Mouse (Mus musculus) spleen, postnatal 10 days (tissue): ENCODE results near the gene Zfp280c.

Experiments
- DNase-seq, 2 experiments: peaks; one replicate each; pipeline ENCODE4 v3.0.0; 2021 to 2022; ENCODE audit warnings: low spot score in 2 of 2

Gene Zfp280c

DNA sequence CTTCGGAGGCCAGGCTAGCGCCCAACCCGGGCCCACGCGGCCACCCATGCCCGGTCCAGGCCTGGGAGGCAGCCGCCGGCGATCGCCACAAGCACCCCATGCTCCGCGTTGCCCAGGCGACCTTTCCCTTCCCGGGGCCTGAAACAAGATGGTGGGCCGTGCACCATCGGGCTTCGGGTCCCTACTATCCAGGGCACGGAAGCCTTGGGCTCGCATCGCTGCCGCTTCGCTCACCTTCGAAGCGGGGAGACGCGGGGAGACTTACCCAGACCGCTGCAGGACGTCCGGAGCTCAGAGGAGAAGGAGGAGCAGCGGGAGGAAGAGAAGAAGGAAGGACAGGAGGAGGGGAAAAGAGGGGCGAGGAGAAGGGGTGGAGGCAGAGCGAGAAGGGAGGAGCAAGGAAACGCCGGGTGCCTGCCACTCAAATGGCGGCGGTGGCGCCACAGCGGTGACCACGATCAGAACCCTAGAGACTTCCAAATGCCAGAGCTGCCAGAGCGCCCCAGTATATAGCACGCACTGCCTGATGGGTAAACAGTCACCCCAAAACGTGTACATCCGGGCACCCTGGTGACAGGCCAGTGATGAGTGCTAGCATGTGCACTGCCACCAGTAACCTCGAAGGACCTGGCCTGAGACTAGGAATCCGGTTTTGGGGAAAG, at the start of gene Zfp280c:
TSS of gene Zfp280c (minus strand) at position 406 of the 662 bp plus-strand sequence.
- DNase-seq, result peak; percentile 47 to 75

DNA sequence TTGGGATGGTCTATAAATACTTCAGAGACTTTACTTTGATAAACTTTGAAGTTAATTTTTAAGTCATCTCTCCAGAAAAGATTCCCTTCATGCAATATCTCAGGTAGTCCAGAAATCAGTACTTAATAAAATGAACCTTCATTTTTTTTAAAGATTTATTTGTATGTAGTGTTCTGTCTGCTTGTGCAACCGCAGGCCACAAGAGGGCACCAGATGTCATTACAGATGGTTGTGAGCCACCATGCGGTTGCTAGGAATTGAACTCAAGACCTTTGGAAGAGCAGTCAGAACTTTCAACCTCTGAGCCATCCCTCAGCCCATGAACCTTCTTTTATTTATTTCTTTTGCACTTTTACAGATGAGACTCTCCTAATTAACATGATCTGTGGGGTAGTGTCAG, 42.7 kb upstream of the Zfp280c start:
- peak in 1 of 2 experiments; percentile 34 for DNase-seq

GRCm38 (mm10) chrX:48624054-48624420, 29.7 kb upstream of the Zfp280c start:
- no peak for DNase-seq

GRCm38 (mm10) chrX:48623379-48624053, 29.2 kb upstream of the Zfp280c start, which contains the start of gene Slc25a14:
TSS of gene Slc25a14 (plus strand) at chrX:48623413.
- peak; percentile 54 to 75 for DNase-seq

GRCm38 (mm10) chrX:48623049-48623378, 28.7 kb upstream of the Zfp280c start:
- no peak for DNase-seq

DNA sequence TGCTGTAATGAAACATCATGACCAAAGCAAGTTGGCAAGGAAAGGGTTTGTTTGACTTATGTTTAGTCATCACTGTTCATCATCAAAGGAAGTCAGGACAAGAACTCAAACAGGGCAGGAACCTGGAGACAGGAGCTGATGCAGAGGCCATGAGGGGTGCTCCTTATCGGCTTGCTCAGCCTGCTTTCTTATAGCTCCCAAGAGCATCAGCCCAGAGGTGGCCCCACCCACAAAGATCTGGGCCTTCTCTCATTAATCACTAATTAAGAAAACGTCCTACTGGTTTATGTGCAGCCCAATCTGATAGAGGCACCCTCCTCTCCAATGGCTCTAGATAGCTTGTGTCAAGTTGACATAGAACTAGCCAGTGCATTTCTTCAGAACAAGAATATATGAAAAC, 10.6 kb upstream of the Zfp280c start:
- DNase-seq, result no peak

- DNase-seq, result no peak
These were observed 2.6 kb upstream of the Zfp280c start for GRCm38 (mm10) chrX:48596906-48597305.

- no peak for DNase-seq
These were observed 1.7 kb upstream of the Zfp280c start for GRCm38 (mm10) chrX:48596053-48596452.

DNA sequence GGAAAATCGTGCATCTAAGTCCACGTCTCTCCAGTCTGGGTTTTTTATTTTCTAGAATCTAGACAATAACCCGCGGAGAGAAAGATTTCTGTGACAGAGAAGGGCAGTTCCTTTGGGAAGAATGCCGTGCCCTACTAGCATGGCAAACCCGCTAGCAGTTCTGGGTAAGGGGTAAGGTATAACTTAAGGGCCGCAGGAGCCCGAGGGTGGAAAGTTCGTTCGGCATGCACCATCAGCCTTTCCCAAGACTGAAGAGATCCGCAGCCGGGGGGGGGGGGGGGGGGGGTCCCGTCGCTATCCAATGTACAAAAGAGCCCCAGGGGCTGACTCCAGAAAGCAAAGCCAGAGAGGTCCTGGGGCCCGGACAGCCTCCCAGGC, 594 bp downstream of the Zfp280c start:
- DNase-seq, result no peak

GRCm38 (mm10) chrX:48583332-48583731, 11.0 kb downstream of the Zfp280c start:
- DNase-seq, result no peak

GRCm38 (mm10) chrX:48532175-48532574, 62.1 kb downstream of the Zfp280c start:
- peak; percentile 47 to 79 for DNase-seq

GRCm38 (mm10) chrX:48526435-48526834, 67.9 kb downstream of the Zfp280c start:
- no peak for DNase-seq

GRCm38 (mm10) chrX:48525866-48526265, 68.4 kb downstream of the Zfp280c start:
- no peak for DNase-seq

DNA sequence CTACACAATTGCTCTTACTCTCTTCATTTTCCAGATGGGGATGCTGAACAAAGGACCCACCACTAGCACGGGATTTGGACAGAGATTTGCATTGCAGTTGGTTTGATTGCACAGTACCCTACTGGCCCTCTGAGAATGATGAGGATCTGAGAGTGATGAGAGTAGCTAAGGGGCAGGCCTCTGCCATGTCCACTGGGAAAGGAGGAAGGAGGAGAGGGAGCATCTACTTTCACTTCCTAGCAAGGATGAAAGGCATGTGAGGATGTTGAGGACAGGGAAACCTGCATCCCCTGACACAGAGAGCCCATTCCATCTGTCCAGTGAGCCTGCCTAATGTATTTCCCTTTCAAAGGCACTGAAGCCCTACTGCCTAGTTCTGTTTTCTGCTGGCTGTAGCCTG, 69.0 kb downstream of the Zfp280c start:
- DNase-seq, result no peak

DNA sequence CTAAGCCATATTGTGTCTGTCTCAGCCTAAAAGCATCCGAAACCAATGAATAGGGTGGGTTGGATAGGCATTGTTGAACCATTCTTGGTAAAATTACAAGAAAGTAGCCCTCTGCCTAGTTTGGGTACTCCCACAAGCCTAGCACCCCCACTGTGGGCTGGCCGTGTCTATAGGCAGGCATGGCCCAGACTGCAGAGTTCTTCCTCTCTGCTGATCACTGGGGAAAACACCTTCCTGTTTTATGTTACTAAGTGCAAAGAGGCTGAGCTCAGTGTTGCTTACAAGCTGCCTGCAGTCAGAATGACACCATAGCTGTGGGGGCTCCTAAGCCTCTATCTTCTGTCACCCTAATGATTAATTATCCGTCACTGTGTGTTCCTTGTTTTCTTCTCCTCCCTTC, 70.8 kb downstream of the Zfp280c start:
- DNase-seq, result no peak

DNA sequence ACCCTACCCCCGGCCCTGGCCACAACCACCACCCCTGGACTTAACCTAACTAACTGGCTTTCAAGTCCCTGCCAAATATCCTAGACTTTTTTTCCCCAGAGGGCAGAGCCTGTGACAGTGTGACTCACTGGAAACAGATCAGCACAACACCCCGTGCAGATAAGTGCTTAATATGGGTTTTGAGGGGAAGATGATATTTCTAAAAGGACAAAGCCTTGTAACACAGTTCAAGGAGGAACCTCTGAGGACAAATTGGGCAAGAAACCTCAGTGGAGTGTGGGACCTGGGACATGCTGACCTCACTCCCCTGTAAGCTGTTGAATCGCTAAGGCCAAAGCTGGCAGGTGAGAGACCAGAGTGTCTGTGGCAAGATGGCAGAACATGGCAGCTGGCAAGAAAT, 72.7 kb downstream of the Zfp280c start:
- DNase-seq, result no peak

DNA sequence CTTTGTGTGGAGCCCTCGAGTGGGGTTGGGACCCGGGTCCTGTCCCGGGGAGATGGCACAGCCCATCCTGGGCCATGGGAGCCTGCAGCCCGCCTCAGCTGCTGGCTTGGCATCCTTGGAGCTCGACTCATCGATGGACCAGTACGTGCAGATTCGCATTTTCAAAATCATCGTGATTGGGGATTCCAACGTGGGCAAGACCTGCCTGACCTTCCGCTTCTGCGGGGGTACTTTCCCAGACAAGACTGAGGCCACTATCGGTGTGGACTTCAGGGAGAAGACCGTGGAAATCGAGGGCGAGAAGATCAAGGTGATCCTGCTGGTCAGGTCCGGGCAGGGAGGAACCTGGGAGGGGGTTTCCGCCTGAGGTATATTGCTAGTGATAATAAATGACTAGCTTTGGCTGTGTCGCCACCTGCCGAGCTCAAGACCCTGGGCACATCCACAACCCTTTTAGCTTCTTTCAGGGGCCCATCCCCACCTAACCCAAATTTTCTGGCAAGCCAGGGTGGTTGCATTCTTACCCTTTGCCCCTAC, 74.7 kb downstream of the Zfp280c start:
- peak in 1 of 2 experiments; percentile 12 for DNase-seq

DNA sequence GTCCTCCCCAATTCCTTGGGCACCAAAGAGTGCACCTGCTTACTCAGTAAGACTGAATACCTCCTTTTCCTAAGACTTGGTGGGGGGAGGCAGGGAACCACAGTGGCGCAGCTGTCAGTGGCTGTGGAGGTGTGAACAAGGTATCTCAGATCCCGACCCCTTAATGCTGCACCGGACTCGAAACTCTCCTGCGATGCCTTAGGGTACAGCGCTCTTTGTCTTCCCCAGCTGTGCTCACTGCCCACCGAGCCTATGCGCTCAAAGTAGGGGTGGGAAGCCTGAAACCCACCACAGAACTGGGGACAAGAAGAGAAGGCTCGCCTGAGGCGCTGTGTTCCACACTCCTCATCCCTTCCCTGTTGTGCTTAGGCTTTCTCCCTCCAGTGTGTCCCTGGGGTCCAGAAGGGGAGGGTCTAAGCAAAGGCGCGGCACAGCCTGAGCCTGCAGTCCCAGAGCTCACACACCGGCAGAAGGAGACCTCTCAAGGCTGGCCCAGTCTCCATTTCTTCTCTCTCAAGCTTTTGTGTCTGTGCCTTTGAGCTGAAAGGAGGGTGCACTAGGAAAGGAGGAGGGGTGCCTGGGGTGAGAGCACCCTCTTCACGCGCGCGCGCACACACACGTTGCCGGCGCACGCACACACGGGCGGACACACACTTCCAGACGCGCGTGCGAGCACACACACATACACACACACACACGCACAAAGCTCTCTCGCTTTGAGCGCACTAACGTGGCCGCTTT, 75.3 kb downstream of the Zfp280c start, which contains the start of gene Rab33a:
TSS of gene Rab33a (plus strand) at position 478 of the 741 bp plus-strand sequence.
- peak in 1 of 2 experiments; percentile 24 for DNase-seq

- peak in 1 of 2 experiments; percentile 21 for DNase-seq
These were observed 76.0 kb downstream of the Zfp280c start for GRCm38 (mm10) chrX:48518211-48518807.

GRCm38 (mm10) chrX:48513824-48514223, 80.5 kb downstream of the Zfp280c start:
- DNase-seq, result peak in 1 of 2 experiments; percentile 11

DNA sequence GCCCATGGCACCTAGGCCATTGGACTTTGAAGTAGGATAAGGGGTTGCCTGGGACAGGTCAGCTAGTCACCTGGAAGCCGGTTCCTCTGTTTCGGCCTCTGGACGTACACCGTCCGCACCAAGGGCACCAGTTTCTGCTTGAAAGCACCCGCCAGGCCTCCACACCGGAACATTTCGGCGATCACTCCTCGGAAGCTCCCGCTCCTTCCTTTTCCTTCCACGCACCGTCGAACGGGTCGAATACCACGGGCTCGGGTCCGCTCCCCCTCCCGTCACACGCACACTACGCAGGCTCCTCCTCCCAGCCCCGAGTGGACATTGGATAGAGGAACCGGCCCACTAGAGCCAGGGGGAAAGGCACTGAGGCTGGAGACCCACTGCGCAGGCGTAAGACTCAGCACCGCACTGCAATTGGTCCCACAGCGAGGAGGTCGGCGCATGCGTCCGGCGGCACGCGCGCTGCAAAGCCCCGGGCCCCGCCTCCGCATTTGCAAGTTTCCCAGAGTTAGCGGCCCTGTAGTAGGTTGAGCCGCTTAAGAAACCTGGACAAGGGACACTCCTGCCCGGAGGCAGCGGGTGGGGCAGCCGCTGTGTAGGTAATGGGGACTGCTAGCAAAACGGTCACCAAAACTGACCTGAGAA, 81.0 kb downstream of the Zfp280c start, which contains the start of gene Aifm1:
TSS of gene Aifm1 (minus strand) at position 398 of the 642 bp plus-strand sequence.
- peak; percentile 73 to 92 for DNase-seq
